Mouse (Mus musculus) hindbrain, postnatal 0 days (tissue): ENCODE data around the gene Hdac11. TPM values are rescaled to one million over a fixed set of nuclear protein-coding genes. Genes with fewer than 3 reads are reported as not detected.
A peak's percentile ranks its signal among the peaks of the same experiment; 100 is the strongest.

Experiments
- ATAC-seq: fragments of 200-750 bp; cut with Nextera tagmentation; 2 replicates; pipeline ENCODE4 v1.8.0; 2017; ENCODE audit warnings: mild to moderate bottlenecking, moderate TSS enrichment, moderate library complexity
- DNase-seq: peaks from one replicate; pipeline ENCODE4 v3.0.0-alpha.2; 2015; ENCODE audit warnings: low spot score
- H3K27ac ChIP-seq: fragments of 300-500 bp; sonication (generic); 2 replicates; pipeline ENCODE4 v1.5.1; 2014; ENCODE audit warnings: mild to moderate bottlenecking
- H3K27me3 ChIP-seq: fragments of 300-500 bp; sonication (generic); 2 replicates; pipeline ENCODE4 v1.6.1; 2014; ENCODE audit warnings: low read length, mixed read lengths; ENCODE audit not compliant: insufficient read depth
- H3K36me3 ChIP-seq: fragments of 300-500 bp; sonication (generic); 2 replicates; pipeline ENCODE4 v1.6.1; 2014; ENCODE audit warnings: low read length, mixed read lengths; ENCODE audit not compliant: insufficient read depth
- H3K4me1 ChIP-seq: fragments of 300-500 bp; sonication (generic); 2 replicates; pipeline ENCODE4 v1.6.1; 2014; ENCODE audit warnings: antibody characterized with exemption, low read length, mixed read lengths; ENCODE audit not compliant: insufficient read depth
- H3K4me2 ChIP-seq: fragments of 300-500 bp; sonication (generic); 2 replicates; pipeline ENCODE4 v1.6.1; 2014; ENCODE audit warnings: low read depth, mild to moderate bottlenecking, low read length, moderate library complexity, mixed read lengths
- H3K4me3 ChIP-seq: fragments of 300-500 bp; sonication (generic); 2 replicates; pipeline ENCODE4 v1.5.1; 2014; ENCODE audit warnings: low read length
- H3K9ac ChIP-seq: fragments of 300-500 bp; sonication (generic); replicated peaks from 2 replicates; pipeline ENCODE4 v1.6.1; 2014; ENCODE audit warnings: mild to moderate bottlenecking, low read length, moderate library complexity, mixed read lengths
- H3K9me3 ChIP-seq: fragments of 300-500 bp; sonication (generic); 2 replicates; pipeline ENCODE4 v1.6.1; 2016; ENCODE audit warnings: low read length, mixed read lengths
- CTCF ChIP-seq: IDR thresholded peaks from 2 replicates; pipeline ENCODE4 v1.5.1; 2016; ENCODE audit warnings: antibody characterized with exemption, control low read depth, low read depth
- WGBS: fragments of 180-500 bp; shearing (Covaris S2); extraction: QIAGEN DNeasy Blood & Tissue Kit; methylation state at CpG from one replicate; pipeline ENCODE4 v1.1.7; 2014; 5-methylcytosine and 5-hydroxymethylcytosine counted together
- polyA plus RNA-seq: library from polyadenylated mRNA; unstranded; fragments of >200 nt; fragmentation: Nextera tagmentation; extraction: Ambion mirVana; gene quantifications from 2 replicates; pipeline ENCODE4 v1.2.1, GENCODE M21; 2015
- total RNA-seq: library from RNA; depleted of rRNA; stranded (reverse); fragments of >200 nt; gene quantifications from 2 replicates; pipeline ENCODE4 v1.2.3, GENCODE M21; 2014

Gene Hdac11
- total and polyA plus RNA-seq, 2 experiments from 2014 or later: 50.1 to 111 TPM

GRCm38 (mm10) chr6:91152892-91153548 lies 3.4 kb upstream of the Hdac11 start:
- Histone ChIP-seq H3K9ac (no peak overlapping the region), H3K27me3 (no peaks in the 10 kb centered on the region), H3K4me1 (peaks cover 29% of the 10 kb centered on the region), H3K9me3 (no peaks in the 10 kb centered on the region), H3K4me2 (peak overlapping the region; percentile 41), H3K36me3 (no peaks in the 10 kb centered on the region), H3K27ac (peak overlapping the region; percentile 88), H3K4me3 (no peak overlapping the region)
- TF ChIP-seq CTCF: no peak
- WGBS: 30% methylated on average over 7 of the region's 7 CpGs
- ATAC-seq (no peak), DNase-seq (no peak)

DNA sequence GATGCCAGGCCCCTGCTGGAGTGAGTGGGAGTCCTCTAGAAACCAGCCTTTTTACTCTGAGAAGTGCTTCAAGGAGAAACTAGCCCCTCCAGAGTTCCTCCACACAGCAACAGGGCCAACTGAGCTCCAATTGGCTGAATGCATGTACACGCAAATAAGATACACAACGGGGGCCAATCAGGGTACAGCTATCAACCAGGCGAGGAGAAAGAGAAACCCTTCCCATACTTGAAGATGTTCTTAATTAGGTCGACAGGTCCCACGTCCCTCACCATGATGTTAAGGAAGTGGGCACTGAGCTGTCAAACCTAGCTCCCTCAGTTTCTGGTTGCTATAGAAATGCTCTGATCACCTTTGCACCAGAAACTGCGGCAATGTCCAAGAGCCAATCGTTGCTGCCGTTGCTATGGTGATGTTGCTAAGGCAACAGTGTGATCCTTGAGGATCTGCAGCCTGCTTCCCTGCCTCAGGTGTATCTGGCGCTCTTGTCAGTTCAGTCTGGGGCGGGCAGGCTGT lies 2.9 kb upstream of the Hdac11 start:
- Histone ChIP-seq H3K9me3 (no peaks in the 10 kb centered on the region), H3K4me3 (no peak overlapping the region), H3K27me3 (no peaks in the 10 kb centered on the region), H3K9ac (no peak overlapping the region), H3K4me2 (peak overlapping the region; percentile 41), H3K27ac (peak overlapping the region; percentile 88), H3K36me3 (no peaks in the 10 kb centered on the region), H3K4me1 (peaks cover 35% of the 10 kb centered on the region)
- 0 out of 2 replicates have a peak, but pooled peaks have one; percentile 2 for TF ChIP-seq CTCF
- ATAC-seq (peak; percentile 90), DNase-seq (peak; percentile 94)
- 3% methylated on average over 10 of the region's 10 CpGs for WGBS

DNA sequence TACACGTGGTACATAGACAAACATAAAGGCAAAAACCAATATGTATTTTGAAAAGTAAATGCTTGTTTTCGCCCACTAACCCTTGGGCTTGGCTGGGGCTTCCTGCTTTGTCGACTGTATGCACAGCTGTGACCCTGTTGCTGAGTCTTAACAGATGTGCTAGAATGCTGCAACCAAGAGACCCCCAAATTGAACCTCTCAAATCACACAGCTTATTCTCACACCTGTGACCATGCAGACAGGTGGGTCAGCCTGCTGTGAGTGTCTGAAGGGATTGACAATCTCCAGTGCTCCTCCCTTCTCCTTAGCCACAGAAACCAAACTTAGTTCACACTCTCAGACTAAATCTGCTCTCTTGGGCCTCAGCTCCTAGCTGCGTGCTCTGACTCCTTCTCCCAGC lies 1.8 kb upstream of the Hdac11 start:
- H3K9me3 ChIP-seq: no peaks in the 10 kb centered on the region
- 59% methylated on average over 4 of the region's 4 CpGs for WGBS
- no peak overlapping the region for H3K4me2 ChIP-seq
- ATAC-seq (no peak), DNase-seq (no peak)
- no peaks in the 10 kb centered on the region for H3K36me3 ChIP-seq
- no peak overlapping the region for H3K9ac ChIP-seq
- H3K27me3 ChIP-seq: no peaks in the 10 kb centered on the region
- peaks cover 45% of the 10 kb centered on the region for H3K4me1 ChIP-seq
- TF ChIP-seq CTCF: no peak
- H3K27ac ChIP-seq: peak overlapping the region; percentile 88; the same call in 1 of the 2 replicates
- no peak overlapping the region for H3K4me3 ChIP-seq

DNA sequence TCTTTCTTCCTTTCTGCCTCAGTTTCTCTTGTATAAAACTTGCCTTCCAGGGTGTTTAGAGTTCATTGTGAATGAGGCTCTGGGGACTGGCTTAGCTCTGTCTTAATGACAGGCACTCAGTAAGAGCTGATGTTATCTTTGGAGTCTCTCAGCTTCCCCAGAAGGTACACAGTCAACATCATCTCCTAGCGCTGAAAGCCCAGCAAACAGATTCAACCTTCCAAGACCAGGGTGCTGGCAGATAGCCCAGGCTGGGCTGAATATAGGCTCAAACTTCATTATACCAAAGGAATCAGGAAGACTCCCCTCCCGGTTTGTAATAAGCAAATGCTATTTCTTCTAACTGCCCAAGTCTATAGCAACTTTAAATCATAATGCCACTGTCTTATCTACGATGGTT lies 1.2 kb upstream of the Hdac11 start:
- ATAC-seq (no peak), DNase-seq (no peak)
- Histone ChIP-seq H3K4me3 (no peak overlapping the region), H3K27me3 (no peaks in the 10 kb centered on the region), H3K36me3 (no peaks in the 10 kb centered on the region), H3K9ac (no peak overlapping the region), H3K4me2 (no peak overlapping the region), H3K27ac (peak overlapping the region; percentile 88; the same call in 1 of the 2 replicates), H3K9me3 (no peaks in the 10 kb centered on the region), H3K4me1 (peaks cover 47% of the 10 kb centered on the region)
- WGBS: 48% methylated on average over 3 of the region's 3 CpGs
- no peak for TF ChIP-seq CTCF

DNA sequence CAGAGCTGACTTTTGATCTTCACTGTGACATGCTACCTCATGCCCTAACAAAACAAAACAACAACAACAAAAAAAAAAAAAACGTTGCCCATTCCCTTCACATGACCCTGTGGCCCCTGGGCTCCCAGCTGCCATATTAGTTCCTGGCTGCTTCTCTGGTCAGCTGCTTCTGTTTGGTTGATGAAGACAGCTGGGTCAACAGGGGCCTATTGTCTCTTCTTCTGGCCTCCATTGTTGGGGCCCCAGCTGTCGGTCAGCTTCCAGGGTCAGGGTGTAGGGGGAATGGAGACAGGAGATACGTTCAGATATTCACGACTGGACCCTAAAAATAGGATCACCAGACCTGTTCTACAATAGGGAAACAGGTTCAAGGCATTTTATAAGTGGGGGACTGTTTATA lies 403 bp upstream of the Hdac11 start:
- Histone ChIP-seq H3K4me2 (peak overlapping the region; percentile 91), H3K27ac (peak overlapping the region; percentile 84), H3K9me3 (no peaks in the 10 kb centered on the region), H3K4me3 (peak overlapping the region; percentile 54), H3K27me3 (no peaks in the 10 kb centered on the region), H3K4me1 (peaks cover 54% of the 10 kb centered on the region), H3K36me3 (no peaks in the 10 kb centered on the region), H3K9ac (peak overlapping the region; percentile 76; the same call in 1 of the 2 replicates)
- WGBS: 11% methylated on average over 4 of the region's 4 CpGs
- DNase-seq: no peak
- no peak for ATAC-seq
- no peak for TF ChIP-seq CTCF

DNA sequence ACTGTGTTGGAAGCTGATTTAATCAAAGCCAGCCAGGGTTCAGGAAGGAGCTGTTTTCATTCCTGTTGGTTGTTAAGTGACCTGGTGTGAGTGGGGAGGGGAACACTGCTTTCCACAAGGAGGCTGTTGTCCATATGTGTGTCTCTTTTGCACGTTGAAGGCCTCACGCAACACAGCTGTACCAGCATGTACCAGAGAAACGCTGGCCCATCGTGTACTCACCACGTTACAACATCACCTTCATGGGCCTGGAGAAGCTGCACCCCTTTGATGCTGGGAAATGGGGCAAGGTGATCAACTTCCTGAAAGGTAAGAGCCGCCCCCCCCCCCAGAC lies 739 bp downstream of the Hdac11 start:
- DNase-seq: no peak
- Histone ChIP-seq H3K27ac (peak overlapping the region; percentile 84), H3K4me3 (peak overlapping the region; percentile 54), H3K4me2 (peak overlapping the region; percentile 91), H3K4me1 (peaks cover 54% of the 10 kb centered on the region), H3K27me3 (no peaks in the 10 kb centered on the region), H3K9me3 (no peaks in the 10 kb centered on the region), H3K9ac (peak overlapping the region; percentile 76), H3K36me3 (no peaks in the 10 kb centered on the region)
- no peak for ATAC-seq
- TF ChIP-seq CTCF: no peak
- WGBS: 30% methylated on average over 5 of the region's 6 CpGs

DNA sequence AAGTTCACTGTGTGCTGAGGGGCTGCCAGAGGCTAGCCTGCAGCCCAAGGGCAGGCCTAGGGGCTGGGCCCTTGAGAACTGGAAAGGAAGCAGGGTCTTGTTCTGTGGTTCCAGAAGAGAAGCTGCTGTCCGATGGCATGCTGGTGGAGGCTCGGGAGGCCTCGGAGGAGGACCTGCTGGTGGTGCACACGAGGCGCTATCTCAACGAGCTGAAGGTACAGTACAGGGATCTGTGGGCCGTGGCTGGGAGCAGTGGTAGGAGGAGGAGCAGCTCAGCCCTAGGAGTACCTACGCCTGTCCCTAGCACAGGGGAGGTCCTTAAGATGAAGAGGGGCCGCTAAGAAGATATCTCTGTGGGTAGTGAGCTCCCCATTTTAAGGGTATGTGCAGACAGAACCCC lies 2.6 kb downstream of the Hdac11 start:
- Histone ChIP-seq H3K27ac (peak overlapping the region; percentile 84; the same call in 1 of the 2 replicates), H3K4me2 (peak overlapping the region; percentile 91), H3K9ac (0 out of 2 replicates have a peak overlapping the region, but pooled peaks have one; percentile 76), H3K4me1 (peaks cover 54% of the 10 kb centered on the region), H3K9me3 (no peaks in the 10 kb centered on the region), H3K4me3 (no peak overlapping the region), H3K36me3 (no peaks in the 10 kb centered on the region), H3K27me3 (no peaks in the 10 kb centered on the region)
- 71% methylated on average over 9 of the region's 9 CpGs for WGBS
- DNase-seq (no peak), ATAC-seq (no peak)
- TF ChIP-seq CTCF: no peak
